Mouse (Mus musculus): ENCODE data around the gene Ier5. TPM values are rescaled to one million over a fixed set of nuclear protein-coding genes. Genes with fewer than 3 reads are reported as not detected.

Gene Ier5
- polyA plus RNA-seq, 1 experiment from 2014 or later, result 6.7 TPM

DNA sequence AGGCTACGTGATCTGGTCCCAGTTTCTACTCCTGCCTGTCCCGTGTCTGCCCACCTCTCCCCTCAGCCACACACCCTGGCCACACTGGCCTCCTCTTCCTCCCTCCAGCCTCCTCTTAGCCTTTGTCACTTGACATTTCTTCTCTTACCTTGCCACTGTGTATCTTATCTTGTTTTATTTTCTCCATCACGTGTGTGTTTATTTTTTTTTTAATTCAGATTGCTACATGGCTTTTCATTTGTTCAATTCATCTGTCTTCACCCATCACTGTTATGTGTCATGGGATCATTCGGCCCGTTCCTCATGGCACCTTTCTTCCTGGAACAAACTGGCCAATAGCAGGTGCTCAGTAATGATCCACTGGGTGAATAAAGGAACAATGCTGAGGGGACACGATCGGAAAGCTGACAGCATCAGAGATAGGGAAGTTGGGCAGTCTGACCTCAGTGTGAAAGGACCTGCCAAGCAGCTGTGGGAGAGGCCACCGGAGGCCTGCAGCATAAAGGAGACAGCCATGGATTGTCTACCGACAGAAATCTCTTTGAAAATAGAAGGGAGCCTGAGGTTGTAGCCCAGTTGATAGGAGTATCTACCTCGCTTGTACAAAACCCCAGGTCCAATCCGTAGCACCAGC lies 34.3 kb downstream of the Ier5 start:
- no peak overlapping the region for H3K27ac ChIP-seq (ENCODE audit: low read depth)
- no peaks in the 10 kb centered on the region for H3K9me3 ChIP-seq (ENCODE audit: control insufficient read depth, low read length)
- H3K4me1 ChIP-seq (replicated peaks; ENCODE audit: control insufficient read depth, insufficient read depth, low read length), result no peaks in the 10 kb centered on the region; the same call in 1 of the 2 replicates
- DNase-seq (ENCODE audit: low spot score) (no peak), ATAC-seq (replicated peaks; ENCODE audit: low FRiP score, low TSS enrichment, low read depth) (no peak)
- no peak overlapping the region for H3K4me2 ChIP-seq (ENCODE audit: low read length)
- no peak overlapping the region for H3K4me3 ChIP-seq (ENCODE audit: low read depth, low read length)
- no peak overlapping the region for H3K9ac ChIP-seq (ENCODE audit: low read length)
- H3K27me3 ChIP-seq (replicated peaks; ENCODE audit: control insufficient read depth, insufficient read depth, low read length), result no peaks in the 10 kb centered on the region
- H3K36me3 ChIP-seq (ENCODE audit: control insufficient read depth, insufficient read depth, low read length), result no peaks in the 10 kb centered on the region
- 75% methylated on average over 11 of the region's 11 CpGs for WGBS

DNA sequence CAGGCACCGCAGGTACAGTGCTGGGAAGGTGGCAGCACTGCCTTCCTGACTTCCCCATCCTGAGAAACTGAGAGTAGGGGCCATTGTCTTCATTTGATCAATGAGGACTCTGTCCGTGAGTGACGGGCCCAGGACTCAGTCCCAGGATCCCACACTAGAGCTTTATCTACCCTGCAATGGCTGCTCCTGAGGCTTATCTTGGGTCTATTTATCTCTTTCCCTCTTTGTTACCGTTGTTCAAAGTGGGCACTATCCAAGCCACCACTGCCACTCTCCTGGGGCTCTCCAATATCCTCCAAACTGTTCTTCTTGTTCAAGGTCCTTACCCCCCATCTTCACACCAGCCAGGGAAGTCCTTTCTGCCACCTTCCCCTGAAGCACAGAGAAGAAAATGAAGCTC lies 34.8 kb downstream of the Ier5 start:
- Histone ChIP-seq H3K27ac (ENCODE audit: low read depth) (no peak overlapping the region), H3K4me3 (ENCODE audit: low read depth, low read length) (no peak overlapping the region), H3K9ac (ENCODE audit: low read length) (no peak overlapping the region), H3K27me3 (replicated peaks; ENCODE audit: control insufficient read depth, insufficient read depth, low read length) (no peaks in the 10 kb centered on the region), H3K4me2 (ENCODE audit: low read length) (no peak overlapping the region), H3K36me3 (ENCODE audit: control insufficient read depth, insufficient read depth, low read length) (no peaks in the 10 kb centered on the region), H3K4me1 (replicated peaks; ENCODE audit: control insufficient read depth, insufficient read depth, low read length) (no peaks in the 10 kb centered on the region; the same call in 1 of the 2 replicates), H3K9me3 (ENCODE audit: control insufficient read depth, low read length) (no peaks in the 10 kb centered on the region)
- no peak for DNase-seq (ENCODE audit: low spot score)
- 68% methylated on average over 4 of the region's 4 CpGs for WGBS
- no peak for ATAC-seq (replicated peaks; ENCODE audit: low FRiP score, low TSS enrichment, low read depth)

DNA sequence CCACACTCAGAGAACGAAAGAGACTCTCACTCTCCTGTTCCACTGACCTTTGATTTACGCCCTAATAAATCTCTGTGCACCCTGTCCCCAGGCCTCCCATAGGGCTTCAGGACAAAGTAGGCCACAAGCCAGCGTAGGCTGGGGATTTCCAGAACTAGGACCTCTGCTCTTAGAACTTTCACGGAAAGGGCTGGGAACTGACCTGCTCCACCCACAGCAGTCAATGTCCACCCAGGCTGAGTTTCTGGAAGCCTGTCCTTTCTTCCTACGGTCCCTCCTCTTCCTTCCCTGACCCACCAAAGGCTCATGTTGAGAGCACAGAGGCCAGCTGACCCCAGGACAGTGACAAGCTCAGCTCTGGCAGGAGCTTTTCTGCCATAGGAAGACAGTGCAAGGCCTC lies 35.3 kb downstream of the Ier5 start:
- peaks cover 3% of the 10 kb centered on the region for H3K4me1 ChIP-seq (replicated peaks; ENCODE audit: control insufficient read depth, insufficient read depth, low read length)
- H3K36me3 ChIP-seq (ENCODE audit: control insufficient read depth, insufficient read depth, low read length), result no peaks in the 10 kb centered on the region
- no peak overlapping the region for H3K4me2 ChIP-seq (ENCODE audit: low read length)
- 74% methylated on average over 5 of the region's 5 CpGs for WGBS
- H3K9ac ChIP-seq (ENCODE audit: low read length), result no peak overlapping the region
- no peak overlapping the region for H3K4me3 ChIP-seq (ENCODE audit: low read depth, low read length)
- H3K27ac ChIP-seq (ENCODE audit: low read depth), result no peak overlapping the region
- no peaks in the 10 kb centered on the region for H3K9me3 ChIP-seq (ENCODE audit: control insufficient read depth, low read length)
- DNase-seq (ENCODE audit: low spot score) (no peak), ATAC-seq (replicated peaks; ENCODE audit: low FRiP score, low TSS enrichment, low read depth) (no peak)
- no peaks in the 10 kb centered on the region for H3K27me3 ChIP-seq (replicated peaks; ENCODE audit: control insufficient read depth, insufficient read depth, low read length)

DNA sequence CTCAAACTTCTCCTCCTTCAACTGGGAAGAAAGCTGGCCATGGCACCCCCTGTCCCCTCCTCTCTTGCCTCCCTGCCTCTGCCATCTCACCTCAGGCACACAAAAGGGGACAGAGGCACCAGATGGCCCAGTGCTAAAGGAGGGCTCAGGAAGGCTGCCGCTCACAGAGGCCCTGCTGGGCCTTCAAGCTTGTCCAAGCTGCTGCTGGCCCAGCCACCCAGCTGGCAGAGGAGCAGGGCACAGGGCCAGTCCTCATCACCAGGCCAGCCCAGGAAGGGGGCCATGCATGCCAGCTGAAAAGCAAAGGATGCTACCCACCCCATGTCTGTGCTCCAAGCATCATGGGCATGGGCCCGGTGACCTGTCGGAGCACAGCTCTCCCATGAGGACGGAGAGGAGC lies 36.5 kb downstream of the Ier5 start:
- Histone ChIP-seq H3K9ac (ENCODE audit: low read length) (no peak overlapping the region), H3K4me2 (ENCODE audit: low read length) (no peak overlapping the region), H3K27me3 (replicated peaks; ENCODE audit: control insufficient read depth, insufficient read depth, low read length) (no peaks in the 10 kb centered on the region), H3K36me3 (ENCODE audit: control insufficient read depth, insufficient read depth, low read length) (no peaks in the 10 kb centered on the region), H3K27ac (ENCODE audit: low read depth) (no peak overlapping the region), H3K9me3 (ENCODE audit: control insufficient read depth, low read length) (no peaks in the 10 kb centered on the region), H3K4me3 (ENCODE audit: low read depth, low read length) (no peak overlapping the region), H3K4me1 (replicated peaks; ENCODE audit: control insufficient read depth, insufficient read depth, low read length) (peaks cover 6% of the 10 kb centered on the region)
- DNase-seq (ENCODE audit: low spot score) (no peak), ATAC-seq (replicated peaks; ENCODE audit: low FRiP score, low TSS enrichment, low read depth) (no peak)
- 84% methylated on average over 4 of the region's 4 CpGs for WGBS

DNA sequence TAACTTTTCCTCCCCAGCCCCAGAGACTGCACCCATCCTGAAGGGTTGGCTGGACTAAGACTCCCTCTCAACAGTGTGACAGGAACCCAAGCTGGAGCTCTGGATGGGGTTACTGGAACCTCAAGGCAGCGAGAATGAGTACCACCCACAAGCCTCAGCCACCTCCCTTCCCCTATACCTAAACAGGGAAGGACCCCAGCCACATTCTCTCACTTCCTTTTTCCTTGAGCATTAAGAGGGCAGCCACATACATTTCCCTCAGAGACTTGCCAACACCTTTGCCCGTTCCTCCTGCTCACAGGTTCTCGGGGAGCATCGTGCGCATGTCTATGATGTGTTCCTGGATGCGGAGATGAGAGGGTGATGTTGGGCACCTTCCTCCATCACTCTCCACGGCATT lies 37.4 kb downstream of the Ier5 start:
- peaks cover 6% of the 10 kb centered on the region for H3K4me1 ChIP-seq (replicated peaks; ENCODE audit: control insufficient read depth, insufficient read depth, low read length)
- ATAC-seq (replicated peaks; ENCODE audit: low FRiP score, low TSS enrichment, low read depth) (no peak), DNase-seq (ENCODE audit: low spot score) (no peak)
- H3K27ac ChIP-seq (ENCODE audit: low read depth), result no peak overlapping the region
- H3K36me3 ChIP-seq (ENCODE audit: control insufficient read depth, insufficient read depth, low read length), result no peaks in the 10 kb centered on the region
- H3K9ac ChIP-seq (ENCODE audit: low read length), result no peak overlapping the region
- H3K9me3 ChIP-seq (ENCODE audit: control insufficient read depth, low read length), result no peaks in the 10 kb centered on the region
- WGBS, result 81% methylated on average over 7 of the region's 7 CpGs
- no peak overlapping the region for H3K4me2 ChIP-seq (ENCODE audit: low read length)
- no peaks in the 10 kb centered on the region for H3K27me3 ChIP-seq (replicated peaks; ENCODE audit: control insufficient read depth, insufficient read depth, low read length)
- H3K4me3 ChIP-seq (ENCODE audit: low read depth, low read length), result no peak overlapping the region

DNA sequence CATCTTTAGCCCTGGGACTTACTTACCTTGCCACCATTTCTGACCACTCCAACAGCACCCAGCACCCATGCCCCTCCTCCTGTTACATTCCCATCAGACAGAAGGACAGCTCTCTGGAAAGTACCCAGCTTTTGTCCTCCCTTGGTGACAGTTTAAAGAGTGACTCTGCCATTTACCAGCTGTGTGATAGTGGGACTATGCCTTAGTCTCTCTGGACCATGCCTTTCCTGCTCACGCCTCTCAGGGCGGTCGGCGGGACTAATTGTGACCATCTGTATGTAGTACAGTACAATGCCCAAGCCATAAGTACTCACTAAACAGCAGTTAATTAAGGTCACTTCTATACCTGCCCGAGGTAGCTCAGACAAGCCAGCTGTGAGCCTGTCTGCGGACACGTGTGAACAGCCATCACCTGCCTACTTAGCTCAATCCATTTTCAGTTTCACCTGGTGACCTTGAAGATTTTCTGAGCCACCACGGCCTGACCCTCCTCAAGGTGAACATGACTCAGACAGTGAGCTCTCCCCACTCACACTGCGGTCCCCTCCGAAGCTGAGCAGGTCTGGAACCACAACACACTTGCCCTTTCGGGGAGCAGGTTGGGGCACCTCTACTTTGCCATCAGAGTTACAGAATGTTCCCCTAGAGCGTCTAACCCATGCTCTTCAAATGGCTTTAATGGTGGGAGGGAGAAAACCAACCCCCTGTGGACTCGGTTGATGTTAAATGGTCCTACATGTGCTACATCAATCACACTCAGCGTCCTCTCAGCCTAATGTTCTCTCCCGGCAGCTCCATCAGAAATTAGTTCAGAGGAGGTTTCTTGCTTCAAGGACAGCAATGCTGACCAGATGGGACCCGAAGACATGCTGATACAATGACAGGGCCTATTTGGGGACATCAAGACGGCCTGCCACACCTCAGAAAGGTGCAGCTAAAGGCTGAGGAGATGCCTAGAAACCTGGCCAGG lies 38.3 kb downstream of the Ier5 start:
- DNase-seq (ENCODE audit: low spot score), result no peak
- no peaks in the 10 kb centered on the region for H3K9me3 ChIP-seq (ENCODE audit: control insufficient read depth, low read length)
- H3K4me1 ChIP-seq (replicated peaks; ENCODE audit: control insufficient read depth, insufficient read depth, low read length), result peaks cover 6% of the 10 kb centered on the region
- no peaks in the 10 kb centered on the region for H3K27me3 ChIP-seq (replicated peaks; ENCODE audit: control insufficient read depth, insufficient read depth, low read length)
- ATAC-seq (replicated peaks; ENCODE audit: low FRiP score, low TSS enrichment, low read depth), result no peak
- no peak overlapping the region for H3K4me3 ChIP-seq (ENCODE audit: low read depth, low read length)
- no peaks in the 10 kb centered on the region for H3K36me3 ChIP-seq (ENCODE audit: control insufficient read depth, insufficient read depth, low read length)
- H3K4me2 ChIP-seq (ENCODE audit: low read length), result no peak overlapping the region
- H3K27ac ChIP-seq (ENCODE audit: low read depth), result no peak overlapping the region
- 75% methylated on average over 17 of the region's 17 CpGs for WGBS
- H3K9ac ChIP-seq (ENCODE audit: low read length), result no peak overlapping the region

DNA sequence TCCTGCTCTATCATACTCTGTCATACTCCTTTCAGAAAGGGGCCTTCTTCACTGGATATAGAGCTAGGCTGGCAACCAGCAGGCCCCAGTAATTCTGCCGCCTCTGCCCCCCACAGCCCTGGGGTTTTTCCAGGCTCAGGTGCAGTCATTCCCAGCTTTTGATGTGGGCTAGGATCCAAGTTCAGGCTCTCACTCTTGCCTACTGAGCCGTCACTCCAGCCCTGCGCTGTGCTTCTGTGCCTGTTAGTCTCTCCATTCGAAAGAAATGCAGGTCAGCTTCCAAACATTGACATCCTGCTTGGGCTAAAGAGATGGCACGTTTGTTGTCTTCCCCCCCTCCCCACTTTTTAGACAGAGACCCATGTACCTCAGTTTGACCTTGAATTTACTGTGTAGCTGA lies 39.2 kb downstream of the Ier5 start:
- no peak overlapping the region for H3K9ac ChIP-seq (ENCODE audit: low read length)
- no peaks in the 10 kb centered on the region for H3K27me3 ChIP-seq (replicated peaks; ENCODE audit: control insufficient read depth, insufficient read depth, low read length)

DNA sequence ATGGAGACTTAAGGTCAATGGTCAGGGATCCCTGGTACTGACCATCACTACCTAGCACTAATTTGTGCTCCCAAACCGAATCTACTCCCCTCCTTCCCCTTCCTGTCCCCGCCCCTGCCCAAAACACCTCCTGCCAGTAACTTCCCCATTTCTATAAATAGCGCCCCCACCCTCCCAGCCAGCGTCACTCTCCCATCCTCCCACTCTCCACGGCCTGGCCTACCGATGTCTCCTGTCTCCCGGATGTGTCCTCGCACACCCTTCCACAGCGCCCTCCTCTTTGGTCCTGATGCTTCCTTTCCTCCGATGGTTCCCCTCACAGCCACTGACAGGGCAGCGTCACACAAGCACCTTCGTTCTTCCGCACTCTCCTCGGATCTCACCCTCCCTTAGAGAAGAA lies 39.9 kb downstream of the Ier5 start:
- DNase-seq (ENCODE audit: low spot score) (no peak), ATAC-seq (replicated peaks; ENCODE audit: low FRiP score, low TSS enrichment, low read depth) (no peak; the same call in 1 of the 2 replicates)
- peaks cover 6% of the 10 kb centered on the region for H3K4me1 ChIP-seq (replicated peaks; ENCODE audit: control insufficient read depth, insufficient read depth, low read length)

More for the DNA sequence above, 39.2 kb downstream of the Ier5 start:
- DNase-seq (ENCODE audit: low spot score), result no peak
- WGBS, result 62% methylated on average over 5 of the region's 5 CpGs
- no peak overlapping the region for H3K4me3 ChIP-seq (ENCODE audit: low read depth, low read length)
- H3K9me3 ChIP-seq (ENCODE audit: control insufficient read depth, low read length), result no peaks in the 10 kb centered on the region
- ATAC-seq (replicated peaks; ENCODE audit: low FRiP score, low TSS enrichment, low read depth), result no peak
- no peak overlapping the region for H3K27ac ChIP-seq (ENCODE audit: low read depth)
- H3K4me2 ChIP-seq (ENCODE audit: low read length), result no peak overlapping the region
- no peaks in the 10 kb centered on the region for H3K36me3 ChIP-seq (ENCODE audit: control insufficient read depth, insufficient read depth, low read length)
- peaks cover 6% of the 10 kb centered on the region for H3K4me1 ChIP-seq (replicated peaks; ENCODE audit: control insufficient read depth, insufficient read depth, low read length)

More for the DNA sequence above, 39.9 kb downstream of the Ier5 start:
- 28% methylated on average over 14 of the region's 14 CpGs for WGBS
- H3K9me3 ChIP-seq (ENCODE audit: control insufficient read depth, low read length), result no peaks in the 10 kb centered on the region
- no peak overlapping the region for H3K4me3 ChIP-seq (ENCODE audit: low read depth, low read length)
- no peaks in the 10 kb centered on the region for H3K36me3 ChIP-seq (ENCODE audit: control insufficient read depth, insufficient read depth, low read length)
- no peaks in the 10 kb centered on the region for H3K27me3 ChIP-seq (replicated peaks; ENCODE audit: control insufficient read depth, insufficient read depth, low read length)
- no peak overlapping the region for H3K27ac ChIP-seq (ENCODE audit: low read depth)
- no peak overlapping the region for H3K9ac ChIP-seq (ENCODE audit: low read length)
- no peak overlapping the region for H3K4me2 ChIP-seq (ENCODE audit: low read length)

Data from intestine, embryonic 14.5 days (tissue).